ENCODE assay signal across 12 mouse cellular contexts in genomic region chr4:87954421-87955083, GRCm38 (mm10).
DNase-seq lines count a peak whose midpoint lies in the region; TF ChIP-seq lines count a peak whose summit lies in the region.
"Had no signal": no experiment of that assay in that cellular context is flagged by ENCODE, and none has a peak within 500 bp of the region (broad histone marks: within the 10 kb centered on the region; RNA-seq: fewer than 3 reads in every experiment).

No protein-coding gene starts in this region.

- TF ChIP-seq CTCF in layer of hippocampus, adult 2 months (conservative IDR thresholded peaks at IDR 0.05): no peak

- intact Hi-C loops in left cerebral cortex, postnatal 10 days (cut with DNase I): no loop called here

- H3K27ac ChIP-seq in layer of hippocampus, adult 2 months: no peak overlapping the region
- H3K27ac ChIP-seq: heart, embryonic 15.5 days; limb, embryonic 15.5 days had no signal

- no peak overlapping the region for H3K4me3 ChIP-seq in layer of hippocampus, adult 2 months
- H3K4me3 ChIP-seq: heart, embryonic 15.5 days; limb, embryonic 15.5 days had no signal

- peak; percentile 5 for DNase-seq in adrenal gland, adult 8-10 months
- no peak for DNase-seq in adrenal gland, postnatal 10 days
- DNase-seq in left cerebral cortex, adult 11 months (ENCODE audit: low spot score): peak; percentile 44
- DNase-seq in left cerebral cortex, postnatal 10 days (ENCODE audit: extremely low spot score in 1 of 2, low spot score in 2 of 2): no peak
- DNase-seq in MN1 (ENCODE audit: low spot score): peak; percentile 51
- DNase-seq in left cerebral cortex, adult 9 months (ENCODE audit: low spot score in 2 of 2): peak; percentile 27 to 61
- DNase-seq in layer of hippocampus, adult 2 months (ENCODE audit: low spot score in 2 of 2): no peak
- no peak for DNase-seq in thymus, postnatal 25 days
- DNase-seq: cerebellum, postnatal 14 days; gastrocnemius, postnatal 14 days had no signal

Comparison
In these comparisons a context has a peak if more than half of its experiments do, and no peak if none do; other contexts are left out.
1. DNase-seq: peak in adrenal gland, adult 8-10 months (single experiment), left cerebral cortex, adult 11 months (single experiment), MN1 (single experiment) and left cerebral cortex, adult 9 months (2 of 2); none in adrenal gland, postnatal 10 days (single experiment), left cerebral cortex, postnatal 10 days (0 of 2), layer of hippocampus, adult 2 months (0 of 2) and thymus, postnatal 25 days (single experiment).